Mouse (Mus musculus) B cell, adult 2 months (primary cell): ENCODE results near the gene Pes1.
"Not testable (repeated sequence)": the region's sequence is repeated elsewhere in the genome, so short reads cannot be mapped to it uniquely, and the experiment has no call there.

Experiments
- DNase-seq, 2 experiments: peaks; one replicate each; pipeline ENCODE4 v3.0.0; 2022

Gene Pes1

DNA sequence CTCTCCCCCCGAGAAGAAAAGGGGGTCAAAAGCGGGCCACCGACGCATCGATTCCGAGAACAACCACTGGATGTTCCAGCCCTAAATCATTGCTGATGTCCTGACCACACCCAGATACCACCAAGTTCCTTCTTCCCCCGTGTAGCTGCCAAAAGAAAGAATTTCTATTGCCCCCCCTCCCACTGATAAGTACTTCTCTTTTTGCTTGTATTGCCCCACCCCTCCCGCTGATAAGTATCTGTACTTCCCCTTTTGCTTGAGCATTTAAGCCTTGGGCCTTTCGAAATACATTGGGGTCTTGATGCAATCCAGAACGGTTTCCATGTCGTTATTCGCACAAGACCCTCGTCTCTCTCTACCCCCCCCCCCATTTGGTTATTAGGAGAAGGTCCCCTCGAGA, 52.0 kb downstream of the Pes1 start:
- not testable (repeated sequence) for DNase-seq

DNA sequence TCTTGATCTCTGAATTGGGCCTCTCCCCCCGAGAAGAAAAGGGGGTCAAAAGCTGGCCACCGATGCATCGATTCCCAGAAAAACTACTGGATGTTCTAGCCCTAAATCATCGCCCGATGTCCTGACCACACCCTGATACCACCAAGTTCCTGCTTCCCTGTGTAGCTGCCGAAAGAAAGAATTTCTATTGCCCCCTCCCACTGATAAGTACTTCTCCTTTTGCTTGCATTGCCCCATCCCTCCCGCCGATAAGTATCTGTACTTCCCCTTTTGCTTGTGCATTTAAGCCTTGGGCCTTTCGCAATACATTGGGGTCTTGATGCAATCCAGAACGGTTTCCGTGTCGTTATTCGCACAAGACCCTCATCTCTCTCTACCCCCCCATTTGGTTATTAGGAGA, 58.3 kb downstream of the Pes1 start:
- not testable (repeated sequence) for DNase-seq

DNA sequence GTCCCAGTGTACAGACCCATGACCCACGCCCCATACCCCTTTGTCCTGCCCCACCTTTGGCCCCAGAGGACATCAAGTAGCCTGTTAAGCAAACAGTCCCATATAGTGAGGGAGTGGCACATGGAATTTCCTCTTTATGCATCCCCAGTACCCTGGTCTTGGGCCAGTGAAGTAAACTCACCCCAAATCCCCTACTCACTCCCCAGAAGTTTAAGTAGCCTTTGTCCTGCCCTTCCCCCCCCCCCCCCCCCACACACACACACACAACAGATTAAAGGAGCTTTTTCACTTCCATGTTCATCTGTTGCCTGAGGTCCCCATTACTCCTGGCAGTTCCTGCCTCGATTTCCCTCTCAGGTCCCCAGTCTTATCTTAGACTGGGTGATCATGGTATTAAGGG, 59.5 kb downstream of the Pes1 start:
- DNase-seq = no peak

- no peak for DNase-seq
These were observed 63.3 kb downstream of the Pes1 start for GRCm38 (mm10) chr11:4027066-4027465.

DNA sequence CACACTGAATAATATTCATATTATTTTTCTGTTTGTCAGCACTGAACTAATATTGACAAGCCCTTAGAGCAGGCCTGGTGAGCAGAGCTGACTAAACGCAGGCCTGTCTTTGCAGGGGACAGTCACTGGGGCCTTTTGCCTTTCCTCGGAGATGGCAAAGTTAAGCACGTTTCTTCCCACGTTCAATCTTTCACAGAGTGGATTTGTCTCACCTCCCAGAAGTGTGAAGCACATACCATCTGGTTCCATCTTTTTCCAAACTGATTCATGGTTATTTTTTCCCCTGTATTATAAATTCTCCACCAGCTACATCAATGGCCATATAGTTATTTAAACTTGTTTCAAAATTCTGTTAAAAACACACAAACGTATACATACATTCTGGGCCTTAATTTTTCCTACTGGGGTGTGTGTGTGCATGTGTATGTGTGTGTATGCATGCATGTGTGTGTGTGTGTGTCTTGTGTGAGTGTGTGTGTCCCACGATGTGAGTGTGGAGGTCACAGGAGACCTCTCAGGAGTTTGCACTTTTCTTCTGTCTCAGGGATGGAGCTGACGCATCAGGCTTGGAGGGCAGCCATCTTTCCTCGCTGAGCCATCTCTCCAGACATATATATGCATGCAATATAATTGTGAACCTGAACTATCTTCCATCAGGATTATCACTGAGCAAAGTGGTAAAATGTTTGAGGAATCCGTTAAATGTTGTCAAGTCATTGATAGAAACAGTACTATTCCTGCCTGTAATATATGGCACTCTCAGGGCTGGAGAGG, 64.0 kb downstream of the Pes1 start:
- no peak for DNase-seq

DNA sequence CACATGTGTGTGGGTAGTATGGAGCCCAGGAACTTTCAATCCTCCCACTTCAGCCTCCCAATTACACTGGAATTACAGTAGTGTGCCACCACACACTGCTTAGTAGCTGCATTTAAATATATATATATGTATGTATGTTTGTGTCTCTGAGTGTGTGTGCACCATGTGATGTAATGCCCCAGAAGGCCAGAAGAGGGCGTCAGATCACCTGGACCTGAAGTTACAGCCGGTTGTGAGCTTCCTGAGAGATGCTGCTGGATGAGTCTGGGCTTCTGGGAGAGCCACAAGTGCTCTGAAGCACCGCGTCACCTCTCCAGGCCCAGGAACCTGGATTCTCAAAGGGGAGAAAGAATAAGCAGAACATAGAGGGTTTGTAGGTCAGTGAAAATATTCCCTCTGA, 65.6 kb downstream of the Pes1 start:
- no peak for DNase-seq
